Mouse (Mus musculus) T-helper 1 cell (primary cell): ENCODE data around the gene AC124502.3.
"Not testable (repeated sequence)": the region's sequence is repeated elsewhere in the genome, so short reads cannot be mapped to it uniquely, and the experiment has no call there.

Source experiments
- in situ Hi-C: fragments of 300-600 bp; cut with MboI, MseI; formaldehyde crosslinking; loops from one replicate; pipeline ENCODE4 v1.15.1; 2025; ENCODE audit warnings: high pct_unique_total_duplicates

AC124502.3 gene

DNA sequence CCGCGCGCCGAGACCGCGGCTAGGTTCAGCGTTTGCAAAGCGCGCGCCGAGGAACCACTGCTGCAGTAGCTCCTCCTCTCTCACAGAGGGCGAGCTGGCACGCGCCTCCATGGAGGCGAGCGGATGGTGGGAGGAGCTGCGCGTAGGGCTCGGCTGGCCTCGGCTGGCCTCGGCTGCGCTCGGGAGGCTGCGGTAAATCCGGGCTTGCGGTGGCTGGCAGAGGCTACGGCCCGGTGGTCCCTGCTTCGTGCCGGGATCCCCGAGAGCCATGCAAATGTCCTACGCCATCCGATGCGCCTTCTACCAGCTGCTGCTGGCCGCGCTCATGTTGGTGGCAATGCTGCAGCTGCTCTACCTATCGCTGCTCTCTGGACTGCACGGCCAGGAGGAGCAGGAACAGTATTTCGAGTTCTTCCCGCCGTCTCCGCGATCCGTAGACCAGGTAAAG is at the start of gene AC124502.3, which contains the start of gene B4gat1:
Gene AC124502.3, plus strand, starts transcription at position 183 of the 448 bp plus-strand sequence.
Gene B4gat1, plus strand, starts transcription at position 118 of the 448 bp plus-strand sequence.
- in situ Hi-C loops: no loop called here

- in situ Hi-C loops: no loop called here
Observed at GRCm38 (mm10) chr19:4989013-4989412, 49.7 kb upstream of the AC124502.3 start.

DNA sequence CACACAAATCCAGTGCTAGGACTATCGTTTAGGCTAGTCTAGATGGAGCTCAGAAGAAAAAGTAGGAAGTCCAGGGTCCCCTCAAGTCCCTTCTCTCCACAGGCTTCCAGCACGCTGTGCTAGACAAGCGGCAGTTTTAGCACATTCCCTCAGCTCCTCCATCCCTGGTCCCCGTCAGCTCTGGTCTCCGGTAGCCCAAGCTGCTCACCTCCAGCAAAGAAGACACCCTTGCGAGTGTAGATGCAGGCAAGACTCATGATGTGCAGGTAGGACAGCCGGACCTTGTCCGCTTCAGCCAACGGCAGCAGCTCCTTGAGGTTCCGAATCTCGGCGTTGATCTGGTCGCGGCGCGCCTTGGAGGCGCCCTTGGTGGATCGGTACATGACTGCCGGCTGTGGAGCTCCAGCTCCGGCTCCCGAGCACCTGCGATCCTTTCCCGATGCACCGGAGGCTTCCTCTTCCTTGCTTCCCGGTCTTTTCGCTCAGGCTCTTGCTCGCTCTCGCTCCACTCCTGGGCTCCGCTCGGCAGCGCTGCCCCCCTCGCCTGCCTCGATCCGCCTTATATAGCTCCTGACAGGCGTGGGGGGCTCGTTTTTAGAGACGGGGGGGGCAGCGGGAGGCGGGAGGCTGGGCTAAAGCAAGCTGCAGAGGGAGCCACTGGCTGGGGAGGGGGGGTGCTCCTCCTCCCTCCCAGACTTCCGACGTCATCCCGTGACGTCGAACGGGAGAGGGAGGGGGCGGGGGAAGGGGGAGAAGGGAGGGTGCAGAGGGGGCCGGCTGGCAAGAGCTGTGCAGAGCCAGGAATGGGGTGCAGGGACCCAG is 49.0 kb upstream of the AC124502.3 start:
- in situ Hi-C loops: no loop called here

DNA sequence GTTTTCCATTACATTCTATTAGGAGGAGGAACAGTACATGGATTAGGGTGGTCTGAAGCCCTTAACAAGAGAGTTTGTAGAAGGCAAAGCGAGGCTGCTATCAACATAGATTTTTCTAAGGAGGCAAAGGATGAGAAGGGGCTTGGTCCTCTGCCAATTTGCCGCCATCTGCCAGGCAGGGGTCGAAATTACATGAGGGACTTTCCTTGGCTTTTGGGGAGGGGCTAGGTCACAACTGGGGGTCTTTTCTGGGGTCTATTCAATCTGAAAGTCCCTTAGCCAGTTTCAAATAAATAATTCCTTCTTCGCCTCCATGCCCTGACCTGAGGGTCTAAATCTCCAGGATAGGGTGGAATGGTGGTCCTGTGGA is 48.5 kb upstream of the AC124502.3 start, which contains the start of gene Npas4:
Gene Npas4, minus strand, starts transcription at position 61 of the 370 bp plus-strand sequence.
- in situ Hi-C loops: no loop called here

DNA sequence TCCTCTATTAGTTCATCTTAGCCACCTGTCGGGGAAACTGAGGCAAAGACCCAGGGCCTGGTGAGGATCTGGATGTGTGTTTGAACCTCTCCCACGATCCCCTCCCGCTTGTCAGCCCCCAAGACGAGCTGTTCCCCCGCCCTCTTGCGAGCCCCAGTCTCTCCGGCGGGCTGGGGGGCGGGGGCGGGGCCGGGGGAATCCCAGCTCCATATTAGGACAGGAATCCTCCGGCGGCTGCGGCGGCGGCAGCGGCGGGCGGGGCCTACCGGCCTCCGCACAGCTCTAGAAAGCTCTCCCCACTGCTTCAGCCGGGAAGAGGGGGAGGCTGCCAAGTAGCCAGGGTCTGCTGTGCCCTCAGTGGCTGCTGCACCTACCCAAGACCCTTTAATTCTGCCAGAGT is 48.0 kb upstream of the AC124502.3 start:
- in situ Hi-C loops: no loop called here

GRCm38 (mm10) chr19:4992371-4992770 is 46.3 kb upstream of the AC124502.3 start:
- in situ Hi-C loops: no loop called here

GRCm38 (mm10) chr19:4992904-4993303 is 45.8 kb upstream of the AC124502.3 start:
- in situ Hi-C loops: no loop called here

DNA sequence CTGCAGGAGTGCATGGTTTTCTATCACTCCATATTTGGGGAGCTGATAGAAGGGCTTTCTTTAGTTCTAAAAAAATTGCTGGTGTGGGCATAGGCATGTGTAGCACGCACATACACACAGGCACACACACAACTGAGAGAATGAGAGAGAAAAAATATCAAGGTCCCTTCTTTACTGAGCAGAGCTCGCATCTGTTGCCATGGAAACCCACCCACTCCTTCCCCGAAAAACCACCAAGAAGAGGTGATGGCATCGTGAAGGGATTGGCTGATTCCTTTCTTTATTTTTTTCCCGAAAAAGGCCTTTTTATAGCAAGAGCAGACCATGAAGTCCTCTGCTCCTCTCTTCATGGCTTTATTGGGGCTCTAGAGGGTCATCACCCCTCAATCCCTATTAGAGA is 44.6 kb upstream of the AC124502.3 start:
- in situ Hi-C loops: no loop called here

GRCm38 (mm10) chr19:4999445-5000140 is 39.1 kb upstream of the AC124502.3 start:
- in situ Hi-C loops: no loop called here

DNA sequence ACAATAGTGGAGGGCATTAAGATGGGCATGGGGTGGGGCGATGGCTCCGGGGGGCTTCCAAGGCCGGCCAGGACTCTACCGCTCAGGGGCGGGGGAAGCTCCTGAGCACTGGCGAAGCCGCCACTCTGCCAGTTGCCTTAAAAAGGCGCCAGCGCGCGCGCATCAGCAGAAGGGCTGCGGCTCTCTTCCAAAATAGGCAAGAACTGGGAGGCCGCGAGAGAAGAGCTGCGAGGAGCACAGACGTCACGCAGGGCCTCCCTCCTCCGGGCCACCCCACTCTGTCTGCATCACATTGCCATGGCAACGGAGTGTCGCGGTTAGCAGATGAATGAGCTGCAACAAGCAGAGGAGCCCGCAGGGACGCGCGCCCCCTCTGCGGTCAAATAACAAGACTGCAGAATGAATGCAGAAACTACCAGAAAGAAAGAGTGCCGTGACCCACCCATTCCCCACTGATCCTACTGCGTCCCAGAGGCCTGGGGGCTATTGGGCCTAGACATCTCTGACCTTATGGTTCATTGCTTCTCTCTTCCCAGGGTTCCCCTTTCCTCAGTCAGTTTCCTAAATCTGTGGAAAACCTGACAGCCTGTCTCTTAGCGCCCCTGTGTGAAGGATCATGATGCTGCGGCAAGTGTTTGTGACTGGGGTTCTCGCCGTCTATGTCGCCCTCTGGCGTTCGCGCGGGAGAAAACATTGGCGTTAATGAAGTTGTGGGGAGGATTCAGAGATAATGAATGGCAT is 36.9 kb upstream of the AC124502.3 start:
- in situ Hi-C loops: no loop called here

DNA sequence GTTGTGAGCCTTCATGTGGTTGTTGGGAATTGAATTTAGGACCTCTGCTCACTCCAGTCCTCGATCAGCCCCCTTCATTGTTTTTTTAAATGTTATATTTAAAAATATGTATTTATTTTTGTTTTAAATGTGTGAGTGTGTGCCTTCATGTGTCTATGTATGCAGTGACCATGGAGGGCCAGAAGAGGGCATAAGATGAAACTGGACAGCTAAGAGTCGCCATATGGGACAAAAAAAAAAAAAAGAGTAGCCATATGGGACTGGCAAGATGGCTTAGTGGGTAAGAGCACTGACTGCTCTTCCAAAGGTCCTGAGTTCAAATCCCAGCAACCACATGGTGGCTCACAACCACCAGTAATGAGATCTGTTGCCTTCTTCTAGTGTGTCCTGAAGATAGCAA is 35.0 kb upstream of the AC124502.3 start:
- in situ Hi-C loops: not testable (repeated sequence)

GRCm38 (mm10) chr19:5004925-5005324 is 33.8 kb upstream of the AC124502.3 start:
- in situ Hi-C loops: no loop called here

DNA sequence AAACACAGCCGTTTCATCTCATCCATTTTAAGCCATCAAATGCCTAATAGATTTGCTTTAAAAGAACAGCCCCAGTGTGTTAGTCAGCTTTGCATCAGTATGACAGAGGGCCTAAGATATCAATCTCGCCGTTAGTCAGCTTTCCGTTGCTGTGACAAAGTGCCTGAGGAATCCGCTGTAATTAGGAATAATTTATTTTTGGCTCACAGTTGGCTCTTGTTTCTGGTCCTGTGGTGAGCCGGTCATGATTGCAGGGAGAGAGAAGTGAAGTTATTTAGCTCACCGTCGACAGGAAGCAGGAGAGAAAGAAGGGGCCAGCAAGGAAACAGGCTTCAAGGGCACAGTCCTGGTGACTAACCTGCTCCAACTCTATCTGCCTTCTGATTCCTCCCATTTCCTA is 25.6 kb upstream of the AC124502.3 start:
- in situ Hi-C loops: no loop called here

- in situ Hi-C loops: no loop called here
Observed at GRCm38 (mm10) chr19:5014961-5015398, 23.7 kb upstream of the AC124502.3 start.

- in situ Hi-C loops: no loop called here
Observed at GRCm38 (mm10) chr19:5016221-5016742, 22.4 kb upstream of the AC124502.3 start.

DNA sequence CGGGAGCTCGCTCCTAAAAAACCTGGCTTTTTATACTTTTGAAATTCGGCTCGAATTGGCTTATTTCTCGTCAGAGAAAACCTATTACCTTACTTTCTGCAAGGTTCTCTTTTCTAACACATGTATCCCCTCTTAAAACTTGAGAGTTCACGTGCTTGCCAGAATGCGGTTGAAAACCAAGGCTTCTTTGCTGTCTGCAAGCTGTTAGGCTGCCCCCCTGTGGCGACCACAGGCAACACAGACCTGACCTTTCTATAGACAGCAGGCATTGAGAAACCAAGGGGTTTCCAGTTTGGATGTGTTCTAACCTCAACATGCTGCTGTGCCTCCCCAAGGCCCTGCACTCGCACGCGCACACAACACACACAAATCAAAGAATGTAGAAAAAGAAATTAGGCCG is 21.9 kb upstream of the AC124502.3 start:
- in situ Hi-C loops: no loop called here

DNA sequence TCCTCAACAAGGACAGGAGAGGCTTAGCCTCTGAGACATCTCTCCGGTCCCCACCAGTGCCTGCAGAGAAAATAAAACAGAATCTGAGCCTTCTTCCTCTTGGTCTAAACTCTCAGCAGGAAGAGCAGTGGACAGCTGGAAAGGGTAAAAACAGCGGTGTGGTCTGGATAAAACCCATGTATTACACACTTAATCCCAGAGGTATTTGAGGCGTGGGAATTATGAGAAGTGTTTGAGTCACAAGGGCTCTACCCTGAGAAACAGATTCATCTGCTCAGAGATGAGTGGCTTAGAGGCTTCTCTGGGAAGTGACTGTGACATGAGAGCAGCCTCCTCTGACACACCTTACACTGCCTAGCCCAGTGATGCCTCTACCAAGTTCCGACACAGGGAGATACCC is 21.1 kb upstream of the AC124502.3 start:
- in situ Hi-C loops: no loop called here

- in situ Hi-C loops: no loop called here
Observed at GRCm38 (mm10) chr19:5018191-5018590, 20.5 kb upstream of the AC124502.3 start.

GRCm38 (mm10) chr19:5021416-5021815 is 17.3 kb upstream of the AC124502.3 start:
- in situ Hi-C loops: no loop called here

DNA sequence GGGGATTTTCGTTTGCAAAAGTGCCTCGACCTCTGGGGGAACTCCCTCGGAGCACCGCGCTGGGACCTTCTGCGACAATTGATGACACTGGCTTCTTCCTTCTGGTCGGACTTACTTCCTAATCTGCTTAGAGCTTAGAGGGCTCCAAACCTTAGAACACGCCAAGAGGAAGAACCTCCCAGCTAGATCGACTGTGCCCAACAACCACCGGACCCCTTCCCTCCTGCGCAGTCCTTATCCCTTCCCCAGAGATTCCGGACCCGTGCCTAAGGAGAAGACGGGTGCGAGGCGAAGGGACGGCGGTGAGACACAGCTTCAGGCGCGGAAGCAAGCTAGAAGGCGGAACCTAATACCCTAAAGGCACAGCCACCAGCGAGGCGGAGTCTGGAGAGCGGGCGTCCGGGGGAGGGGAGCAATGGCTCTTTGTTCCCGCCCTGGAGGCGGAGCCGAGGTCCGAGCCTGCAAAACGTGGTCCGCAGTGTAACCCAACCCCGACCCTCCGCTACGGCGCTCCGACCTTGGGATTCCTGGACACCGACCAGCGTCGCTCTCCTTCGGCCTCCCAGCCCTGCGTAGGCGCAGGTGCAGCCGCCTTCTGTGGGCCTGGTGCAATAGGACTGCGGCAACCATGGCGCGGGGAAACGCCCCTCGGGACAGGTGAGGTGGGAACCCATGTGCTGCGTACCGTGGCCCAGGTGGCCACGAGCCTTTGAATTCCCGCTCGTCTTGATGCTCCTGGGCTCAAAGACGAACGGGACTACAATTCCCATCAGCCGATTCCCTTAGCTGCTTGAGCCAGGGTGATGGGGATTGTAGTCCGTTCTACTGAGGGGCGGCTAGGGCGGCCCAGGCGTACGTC is 14.8 kb upstream of the AC124502.3 start, which contains the start of gene Slc29a2:
Gene Slc29a2, plus strand, starts transcription at position 240 of the 859 bp plus-strand sequence.
- in situ Hi-C loops: no loop called here

DNA sequence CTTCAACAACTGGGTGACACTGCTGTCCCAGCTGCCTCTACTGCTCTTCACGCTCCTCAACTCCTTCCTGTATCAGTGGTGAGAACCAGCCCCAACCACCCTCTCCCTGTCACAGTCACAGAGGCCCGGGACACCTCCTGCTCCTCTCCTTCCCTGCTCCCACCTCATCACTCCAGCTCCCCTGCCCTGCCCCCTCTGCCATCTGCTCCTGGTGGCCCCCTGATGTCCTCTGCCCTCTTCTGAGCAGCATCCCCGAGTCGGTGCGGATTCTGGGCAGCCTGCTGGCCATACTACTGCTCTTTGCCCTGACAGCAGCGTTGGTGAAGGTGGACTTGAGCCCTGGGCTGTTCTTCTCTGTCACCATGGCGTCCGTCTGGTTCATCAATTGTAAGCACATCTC is 12.6 kb upstream of the AC124502.3 start:
- in situ Hi-C loops: no loop called here
